Mouse (Mus musculus) neural tube, embryonic 15.5 days (tissue): ENCODE results near the gene Cog1. TPM values are rescaled to one million over a fixed set of nuclear protein-coding genes. Genes with fewer than 3 reads are reported as not detected.
A peak's percentile ranks its signal among the peaks of the same experiment; 100 is the strongest.

ENCODE experiments used
- ATAC-seq: fragments of 200-750 bp; cut with Nextera tagmentation; 2 replicates; pipeline ENCODE4 v1.8.0; 2017; ENCODE audit warnings: mild to moderate bottlenecking, moderate TSS enrichment, moderate library complexity; ENCODE audit not compliant: low FRiP score
- H3K27ac ChIP-seq: fragments of 300-500 bp; sonication (generic); replicated peaks from 2 replicates; pipeline ENCODE4 v1.5.1; 2015; ENCODE audit warnings: mild to moderate bottlenecking, inconsistent platforms
- H3K27me3 ChIP-seq: fragments of 300-500 bp; sonication (generic); replicated peaks from 2 replicates; pipeline ENCODE4 v1.6.1; 2015; ENCODE audit warnings: inconsistent platforms
- H3K36me3 ChIP-seq: fragments of 300-500 bp; sonication (generic); 2 replicates; pipeline ENCODE4 v1.6.1; 2015; ENCODE audit warnings: inconsistent platforms
- H3K4me1 ChIP-seq: fragments of 300-500 bp; sonication (generic); 2 replicates; pipeline ENCODE4 v1.6.1; 2015; ENCODE audit warnings: inconsistent platforms
- H3K4me2 ChIP-seq: fragments of 300-500 bp; sonication (generic); 2 replicates; pipeline ENCODE4 v1.6.1; 2015; ENCODE audit warnings: inconsistent platforms, mild to moderate bottlenecking, moderate library complexity
- H3K4me3 ChIP-seq: fragments of 300-500 bp; sonication (generic); replicated peaks from 2 replicates; pipeline ENCODE4 v1.5.1; 2015; ENCODE audit warnings: mild to moderate bottlenecking, inconsistent platforms
- H3K9ac ChIP-seq: fragments of 300-500 bp; sonication (generic); replicated peaks from 2 replicates; pipeline ENCODE4 v1.6.1; 2015; ENCODE audit warnings: mild to moderate bottlenecking, inconsistent platforms
- H3K9me3 ChIP-seq: fragments of 300-500 bp; sonication (generic); replicated peaks from 2 replicates; pipeline ENCODE4 v1.6.1; 2016; ENCODE audit warnings: inconsistent platforms
- WGBS: fragments of 180-500 bp; shearing (Covaris S2); methylation state at CpG from one replicate; pipeline ENCODE4 v1.1.7; 2015; ENCODE audit warnings: mixed read lengths; 5-methylcytosine and 5-hydroxymethylcytosine counted together
- polyA plus RNA-seq: library from polyadenylated mRNA; unstranded; fragments of >200 nt; fragmentation: Nextera tagmentation; extraction: Ambion mirVana; gene quantifications from 2 replicates; pipeline ENCODE4 v1.2.1, GENCODE M21; 2015

Cog1 gene
- polyA plus RNA-seq, 1 experiment from 2014 or later, result 35.1 TPM

DNA sequence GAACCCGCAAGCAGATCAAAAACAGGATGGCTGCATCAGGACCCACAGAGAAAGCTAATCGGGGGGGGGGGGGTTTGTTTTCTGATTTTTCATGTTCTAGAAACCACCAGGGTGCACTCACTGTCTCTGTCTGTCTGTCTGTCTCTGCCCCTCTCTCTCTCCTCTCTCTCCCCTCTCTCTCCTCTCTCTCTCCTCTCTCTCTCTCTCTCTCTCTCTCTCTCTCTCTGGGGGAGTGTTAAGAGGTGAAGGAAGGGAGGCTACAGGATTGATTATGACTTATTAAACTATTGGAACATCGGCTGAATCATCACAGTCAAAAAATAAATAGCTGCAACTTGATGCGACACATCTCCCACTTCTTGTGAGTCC lies 30.7 kb upstream of the Cog1 start:
- H3K27me3 ChIP-seq, result 0 out of 2 replicates have a peak, but pooled peaks cover 18% of the 10 kb centered on the region
- H3K9ac ChIP-seq, result 0 out of 2 replicates have a peak overlapping the region, but pooled peaks have one; percentile 64
- H3K4me1 ChIP-seq, result peaks cover 39% of the 10 kb centered on the region
- no peak for ATAC-seq
- H3K27ac ChIP-seq, result no peak overlapping the region
- H3K4me3 ChIP-seq, result peak overlapping the region; percentile 53
- H3K9me3 ChIP-seq, result no peaks in the 10 kb centered on the region
- peak overlapping the region; percentile 99 for H3K4me2 ChIP-seq
- 16% methylated on average over 4 of the region's 4 CpGs for WGBS
- no peaks in the 10 kb centered on the region for H3K36me3 ChIP-seq

DNA sequence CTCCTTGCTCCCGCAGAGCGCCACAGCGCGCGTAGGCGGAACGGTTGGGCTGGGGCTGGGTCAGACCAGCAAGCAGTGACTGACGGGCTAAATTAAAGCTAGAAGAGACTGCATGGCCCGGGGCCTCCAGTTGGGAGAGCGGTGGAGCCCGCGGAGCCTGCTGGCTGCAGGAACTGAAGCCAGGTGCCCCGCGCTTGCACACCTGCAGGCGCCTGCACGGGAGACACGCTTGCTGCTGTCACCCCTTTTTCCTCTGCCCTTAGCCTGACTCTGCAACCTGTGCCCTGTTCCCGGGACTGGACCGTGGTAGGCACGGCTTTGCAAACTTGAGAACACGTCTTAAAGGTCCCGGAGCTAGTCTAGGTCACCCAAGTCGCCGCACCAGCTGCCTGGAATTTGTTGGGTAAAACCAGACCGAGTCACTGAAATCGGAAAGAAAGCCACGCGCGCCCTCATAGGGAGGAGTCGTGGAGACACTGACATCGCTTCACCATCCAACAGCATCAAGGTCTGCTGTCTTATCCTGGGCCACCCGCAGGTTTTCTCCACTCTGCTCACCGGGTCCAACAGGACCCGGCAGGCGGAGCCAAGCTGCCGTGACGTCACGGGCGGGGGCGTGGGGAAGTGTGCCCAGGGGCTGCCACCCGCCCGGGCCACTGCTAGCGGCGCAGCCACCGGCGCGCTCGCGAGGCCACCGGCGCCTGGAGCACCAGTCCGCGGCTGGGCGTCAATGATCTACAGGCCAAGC lies 30.1 kb upstream of the Cog1 start, which contains the start of gene Sstr2:
Sstr2 (plus strand) TSS at position 671 of the 748 bp plus-strand sequence.
- WGBS, result under 1% methylated on average over 54 of the region's 54 CpGs
- Histone ChIP-seq H3K36me3 (no peaks in the 10 kb centered on the region), H3K9ac (peak within 1 kb of the TSS; percentile 64), H3K4me3 (peak within 1 kb of the TSS; percentile 53), H3K27ac (peak within 1 kb of the TSS; percentile 46), H3K27me3 (0 out of 2 replicates have a peak, but pooled peaks cover 18% of the 10 kb centered on the region), H3K4me2 (peak within 1 kb of the TSS; percentile 99), H3K9me3 (no peaks in the 10 kb centered on the region), H3K4me1 (peaks cover 39% of the 10 kb centered on the region)
- peak; percentile 86 for ATAC-seq

DNA sequence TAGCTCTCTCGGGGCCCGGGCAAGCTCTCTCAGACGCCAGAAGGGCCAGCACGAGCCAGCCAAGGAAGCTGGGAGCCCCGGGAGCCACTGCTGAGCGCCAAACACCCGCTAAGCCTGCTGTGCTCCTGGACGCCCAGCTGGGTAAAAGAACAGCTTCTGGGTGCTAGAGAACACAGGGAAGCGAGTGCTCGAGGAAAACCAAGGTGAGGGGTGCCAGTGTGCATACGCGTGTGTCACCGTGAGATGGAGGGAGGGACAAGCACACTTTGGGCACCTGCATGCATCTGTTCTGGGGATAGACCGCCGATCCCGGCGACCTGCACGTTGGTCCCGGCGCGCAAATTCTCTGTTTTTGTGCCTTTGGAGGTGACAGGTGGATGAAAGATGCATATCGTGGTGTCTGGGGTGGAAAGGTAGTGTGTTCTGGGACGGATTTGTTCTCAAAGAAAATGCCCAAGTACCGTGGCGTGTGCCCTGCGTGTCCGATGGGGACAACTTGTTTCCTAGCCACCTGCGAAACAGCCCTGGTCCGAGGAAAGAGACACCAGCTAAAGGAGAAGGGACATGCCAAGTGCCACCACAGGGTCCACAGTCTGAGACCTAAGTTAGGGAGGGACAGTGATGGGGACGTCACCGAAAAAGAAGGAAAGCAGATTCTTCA lies 29.4 kb upstream of the Cog1 start:
- Histone ChIP-seq H3K4me1 (peaks cover 39% of the 10 kb centered on the region), H3K4me3 (peak overlapping the region; percentile 53), H3K9me3 (no peaks in the 10 kb centered on the region), H3K27me3 (0 out of 2 replicates have a peak, but pooled peaks cover 18% of the 10 kb centered on the region), H3K4me2 (peak overlapping the region; percentile 99), H3K9ac (peak overlapping the region; percentile 64), H3K27ac (peak overlapping the region; percentile 46), H3K36me3 (peaks cover under 1% of the 10 kb centered on the region; the same call in 1 of the 2 replicates)
- ATAC-seq, result peak; percentile 29; the same call in 1 of the 2 replicates
- WGBS, result 1% methylated on average over 31 of the region's 31 CpGs

DNA sequence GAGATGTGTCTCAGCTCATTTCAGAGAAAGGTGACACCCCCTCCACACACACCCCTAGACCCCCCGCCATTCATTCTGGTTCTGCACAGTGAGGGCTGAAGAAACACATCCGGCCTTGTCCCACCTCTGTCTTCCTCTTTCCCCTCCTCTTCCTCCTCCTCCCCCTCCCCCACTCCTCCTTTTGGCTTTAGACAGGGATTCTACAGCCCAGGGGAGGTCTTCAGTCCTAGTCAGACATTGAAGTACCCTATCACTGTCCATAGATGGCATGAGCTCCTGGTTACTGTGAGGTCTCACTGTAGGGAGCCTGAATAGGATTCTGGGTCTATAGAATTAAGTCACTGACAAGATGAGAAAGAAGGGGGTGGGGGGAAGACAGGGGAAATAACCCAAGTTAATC lies 28.0 kb upstream of the Cog1 start:
- peaks cover 10% of the 10 kb centered on the region; the same call in 1 of the 2 replicates for H3K36me3 ChIP-seq
- H3K4me2 ChIP-seq, result peak overlapping the region; percentile 99
- no peak for ATAC-seq
- peaks cover 39% of the 10 kb centered on the region for H3K4me1 ChIP-seq
- H3K9me3 ChIP-seq, result no peaks in the 10 kb centered on the region
- H3K27ac ChIP-seq, result no peak overlapping the region
- no peak overlapping the region; the same call in 1 of the 2 replicates for H3K4me3 ChIP-seq
- 51% methylated on average over 2 of the region's 2 CpGs for WGBS
- no peak overlapping the region for H3K9ac ChIP-seq
- 0 out of 2 replicates have a peak, but pooled peaks cover 18% of the 10 kb centered on the region for H3K27me3 ChIP-seq

DNA sequence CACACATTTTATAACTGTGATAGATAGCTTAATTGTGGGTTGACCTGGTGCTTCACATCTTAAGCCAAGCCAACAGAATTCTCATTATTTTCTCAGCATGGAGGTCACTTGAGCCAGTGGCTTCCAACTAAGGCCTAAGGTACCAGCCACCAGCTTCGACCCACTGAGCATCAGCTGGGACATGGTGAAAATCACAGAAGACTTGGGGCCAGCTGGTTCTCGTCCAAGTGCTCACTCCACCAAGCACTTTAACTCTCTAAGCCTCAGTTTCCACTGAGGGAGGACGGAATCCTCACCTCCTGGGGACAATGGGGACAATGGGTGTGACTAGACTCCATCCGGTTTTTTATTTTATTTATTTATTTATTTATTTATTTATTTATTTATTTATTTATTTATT lies 26.9 kb upstream of the Cog1 start:
- H3K4me1 ChIP-seq, result peaks cover 38% of the 10 kb centered on the region
- no peaks in the 10 kb centered on the region for H3K9me3 ChIP-seq
- no peak overlapping the region for H3K4me3 ChIP-seq
- peaks cover 10% of the 10 kb centered on the region; the same call in 1 of the 2 replicates for H3K36me3 ChIP-seq
- no peak overlapping the region for H3K4me2 ChIP-seq
- WGBS, result 87% methylated on average over 4 of the region's 4 CpGs
- ATAC-seq, result no peak
- no peak overlapping the region for H3K9ac ChIP-seq
- H3K27me3 ChIP-seq, result 0 out of 2 replicates have a peak, but pooled peaks cover 18% of the 10 kb centered on the region
- no peak overlapping the region for H3K27ac ChIP-seq

DNA sequence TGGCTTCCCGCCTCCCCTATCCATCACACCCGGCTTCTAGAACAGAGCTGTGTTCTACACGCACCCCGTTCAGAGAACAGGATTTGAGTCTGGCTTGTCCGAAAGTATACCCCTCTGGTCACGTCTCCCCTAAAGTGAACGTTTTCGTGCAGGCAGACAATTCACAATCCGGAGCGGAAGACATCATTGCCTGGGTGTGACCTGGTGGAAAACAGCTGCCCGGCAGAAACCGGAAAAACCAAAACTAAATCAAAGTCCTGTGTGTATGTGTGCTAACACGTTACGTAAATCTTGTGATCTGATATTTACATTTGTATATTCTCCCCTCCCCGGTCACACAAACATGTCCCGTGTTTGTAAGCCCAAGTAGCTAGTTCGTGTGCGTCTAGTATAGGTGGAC lies 23.5 kb upstream of the Cog1 start:
- WGBS, result 95% methylated on average over 18 of the region's 18 CpGs
- Histone ChIP-seq H3K4me3 (no peak overlapping the region), H3K27ac (no peak overlapping the region), H3K9me3 (no peaks in the 10 kb centered on the region), H3K9ac (no peak overlapping the region), H3K4me1 (peaks cover 5% of the 10 kb centered on the region), H3K4me2 (no peak overlapping the region), H3K36me3 (peaks cover 10% of the 10 kb centered on the region; the same call in 1 of the 2 replicates), H3K27me3 (0 out of 2 replicates have a peak, but pooled peaks cover 10% of the 10 kb centered on the region)
- no peak for ATAC-seq

DNA sequence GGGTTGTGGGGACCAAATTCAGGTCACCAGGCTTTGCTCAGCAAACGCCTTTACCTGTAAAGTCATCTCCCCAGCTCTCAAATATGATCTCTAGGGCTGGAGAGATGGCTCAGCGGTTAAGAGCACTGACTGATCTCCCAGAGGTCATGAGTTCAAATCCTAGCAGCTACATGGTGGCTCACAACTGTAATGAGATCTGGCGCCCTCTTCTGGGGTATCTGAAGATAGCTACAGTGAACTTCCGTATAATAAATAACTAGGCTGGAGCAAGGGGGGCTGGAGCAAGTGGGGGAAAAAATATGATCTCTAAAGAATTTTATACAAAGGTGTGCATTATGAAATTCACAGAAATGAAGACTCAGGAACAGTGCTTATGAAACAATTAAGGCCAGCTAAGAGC lies 21.2 kb upstream of the Cog1 start:
- WGBS, result 50% methylated on average over 4 of the region's 4 CpGs

DNA sequence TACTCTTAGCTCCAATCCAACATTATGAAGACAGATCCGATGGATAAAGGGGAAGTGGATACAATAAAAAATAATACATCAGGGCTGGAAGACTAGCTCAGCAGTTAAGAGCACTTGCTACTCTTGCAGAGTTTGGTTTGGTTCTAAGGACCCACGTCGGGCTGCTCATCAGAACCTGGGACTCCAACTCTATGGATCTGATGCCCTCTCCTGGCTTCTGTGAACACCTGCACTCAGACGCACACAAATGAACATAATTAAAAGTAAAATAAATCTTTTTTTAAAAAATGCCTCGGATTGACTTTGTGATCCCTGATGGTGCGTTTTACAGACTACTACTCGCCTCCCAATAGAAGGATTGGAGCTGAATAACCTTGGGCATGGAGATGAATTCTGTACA lies 18.3 kb upstream of the Cog1 start:
- no peak for ATAC-seq
- Histone ChIP-seq H3K4me3 (no peak overlapping the region), H3K4me2 (no peak overlapping the region), H3K27ac (no peak overlapping the region), H3K4me1 (no peaks in the 10 kb centered on the region), H3K36me3 (peaks cover 1% of the 10 kb centered on the region; the same call in 1 of the 2 replicates), H3K27me3 (no peaks in the 10 kb centered on the region), H3K9ac (no peak overlapping the region), H3K9me3 (no peaks in the 10 kb centered on the region)
- WGBS, result 65% methylated on average over 7 of the region's 7 CpGs

More for the DNA sequence above, 21.2 kb upstream of the Cog1 start:
- no peak overlapping the region for H3K4me3 ChIP-seq
- no peaks in the 10 kb centered on the region for H3K9me3 ChIP-seq
- no peaks in the 10 kb centered on the region for H3K4me1 ChIP-seq
- no peak for ATAC-seq
- H3K9ac ChIP-seq, result no peak overlapping the region
- H3K27ac ChIP-seq, result no peak overlapping the region
- H3K27me3 ChIP-seq, result no peaks in the 10 kb centered on the region
- H3K36me3 ChIP-seq, result peaks cover 10% of the 10 kb centered on the region; the same call in 1 of the 2 replicates
- H3K4me2 ChIP-seq, result no peak overlapping the region

DNA sequence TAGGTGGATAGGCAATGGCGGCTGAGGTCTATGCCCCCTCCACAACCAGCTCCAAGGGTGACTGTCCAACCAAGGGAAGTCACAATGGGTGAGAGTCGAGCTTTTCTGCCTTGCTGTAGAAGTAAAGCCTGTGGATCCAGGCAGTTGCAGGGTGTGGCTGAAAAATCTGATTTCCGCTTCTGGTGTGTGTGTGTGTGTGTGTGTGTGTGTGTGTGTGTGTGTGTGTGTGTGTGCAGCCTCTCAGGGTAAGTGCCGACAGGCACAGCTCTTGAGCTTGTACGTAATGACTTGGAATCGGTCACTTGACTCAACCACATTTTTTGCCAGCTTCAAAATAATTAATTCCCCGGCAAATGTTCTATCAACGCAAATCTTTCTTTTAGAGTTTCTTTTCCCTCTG lies 17.7 kb upstream of the Cog1 start:
- no peaks in the 10 kb centered on the region for H3K4me1 ChIP-seq
- no peaks in the 10 kb centered on the region for H3K27me3 ChIP-seq
- H3K9ac ChIP-seq, result no peak overlapping the region
- ATAC-seq, result no peak
- 86% methylated on average over 8 of the region's 8 CpGs for WGBS
- H3K4me2 ChIP-seq, result no peak overlapping the region
- no peak overlapping the region for H3K27ac ChIP-seq
- no peaks in the 10 kb centered on the region for H3K9me3 ChIP-seq
- no peaks in the 10 kb centered on the region for H3K36me3 ChIP-seq
- H3K4me3 ChIP-seq, result no peak overlapping the region

DNA sequence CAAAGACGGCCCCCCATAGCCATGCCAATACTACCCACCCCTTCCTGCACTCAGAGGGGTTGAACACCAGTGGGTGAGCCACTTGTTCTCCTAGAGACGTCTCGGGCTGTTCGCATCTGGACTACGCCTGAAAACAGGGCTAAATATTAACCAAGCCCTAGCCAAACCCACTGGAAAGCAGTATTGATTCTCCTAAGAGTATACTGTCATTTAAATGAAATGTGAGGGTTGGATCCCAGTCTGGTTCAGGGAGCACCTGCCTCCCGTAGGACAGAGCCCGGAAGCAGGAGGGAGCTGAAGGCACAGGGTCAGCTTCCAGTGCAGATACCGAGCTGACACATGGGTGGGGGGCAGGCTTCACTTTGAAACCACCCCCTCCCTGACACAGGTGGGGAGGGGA lies 17.1 kb upstream of the Cog1 start:
- Histone ChIP-seq H3K27me3 (no peaks in the 10 kb centered on the region), H3K9ac (no peak overlapping the region), H3K36me3 (no peaks in the 10 kb centered on the region), H3K4me3 (no peak overlapping the region), H3K4me2 (no peak overlapping the region), H3K27ac (no peak overlapping the region), H3K9me3 (no peaks in the 10 kb centered on the region), H3K4me1 (no peaks in the 10 kb centered on the region)
- WGBS, result 63% methylated on average over 8 of the region's 8 CpGs
- no peak for ATAC-seq

DNA sequence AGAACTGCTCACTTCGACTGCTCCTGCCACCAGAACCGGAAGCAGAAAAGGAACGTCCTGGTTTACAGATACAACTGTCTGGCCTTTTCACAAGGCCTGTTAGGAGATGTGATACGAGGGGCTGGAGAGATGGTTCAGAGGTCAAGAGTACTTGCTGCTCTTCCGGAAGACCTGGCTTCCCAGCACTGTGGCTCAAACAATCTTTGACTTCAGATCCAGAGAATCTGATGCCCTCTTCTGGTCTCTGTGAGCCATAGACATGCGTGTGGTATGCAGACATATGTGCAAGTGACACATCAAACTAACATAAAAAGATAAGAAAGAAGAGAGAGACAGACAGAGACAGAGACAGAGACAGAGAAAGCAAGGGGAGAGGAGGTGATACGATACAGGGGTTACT lies 16.7 kb upstream of the Cog1 start:
- no peaks in the 10 kb centered on the region for H3K27me3 ChIP-seq
- no peaks in the 10 kb centered on the region for H3K36me3 ChIP-seq
- no peak overlapping the region for H3K4me3 ChIP-seq
- no peak for ATAC-seq
- no peak overlapping the region for H3K9ac ChIP-seq
- no peaks in the 10 kb centered on the region for H3K9me3 ChIP-seq
- 84% methylated on average over 7 of the region's 7 CpGs for WGBS
- H3K27ac ChIP-seq, result no peak overlapping the region
- H3K4me1 ChIP-seq, result no peaks in the 10 kb centered on the region
- H3K4me2 ChIP-seq, result no peak overlapping the region

DNA sequence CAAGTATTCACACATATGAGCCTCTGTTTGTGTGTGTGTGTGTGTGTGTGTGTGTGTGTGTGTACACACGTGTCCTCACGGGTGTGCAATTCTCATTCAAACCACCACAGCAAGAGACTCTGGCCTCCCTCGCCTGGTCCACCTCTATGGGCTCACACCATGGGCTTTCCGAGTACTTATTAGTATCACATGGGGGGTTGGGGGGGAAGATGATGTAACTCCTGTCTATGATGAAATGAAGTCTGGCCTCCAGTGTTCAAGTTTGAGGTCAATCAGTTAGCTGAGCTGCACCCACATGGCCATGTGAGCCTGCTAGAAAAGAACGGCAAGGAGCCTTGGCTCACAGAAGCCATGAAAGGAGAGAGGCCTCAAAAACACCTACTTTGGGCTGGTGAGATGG lies 15.6 kb upstream of the Cog1 start:
- Histone ChIP-seq H3K4me3 (no peak overlapping the region), H3K9me3 (no peaks in the 10 kb centered on the region), H3K27ac (no peak overlapping the region), H3K36me3 (no peaks in the 10 kb centered on the region), H3K9ac (no peak overlapping the region), H3K4me2 (no peak overlapping the region), H3K4me1 (no peaks in the 10 kb centered on the region), H3K27me3 (no peaks in the 10 kb centered on the region)
- 96% methylated on average over 5 of the region's 5 CpGs for WGBS
- ATAC-seq, result no peak
